Mouse (Mus musculus) embryonic facial prominence, embryonic 15.5 days (tissue): Measurements from ENCODE around the gene 1700123O20Rik. TPM values are rescaled to one million over a fixed set of nuclear protein-coding genes. Genes with fewer than 3 reads are reported as not detected.

Source experiments
- ATAC-seq: fragments of 200-750 bp; cut with Nextera tagmentation; 2 replicates; pipeline ENCODE4 v1.8.0; 2017; ENCODE audit warnings: low read depth, moderate TSS enrichment; ENCODE audit not compliant: insufficient number of reproducible peaks, low FRiP score, low TSS enrichment
- H3K27ac ChIP-seq: fragments of 300-500 bp; sonication (generic); replicated peaks from 2 replicates; pipeline ENCODE4 v1.5.1; 2015; ENCODE audit warnings: mild to moderate bottlenecking, inconsistent platforms
- H3K27me3 ChIP-seq: fragments of 300-500 bp; sonication (generic); 2 replicates; pipeline ENCODE4 v1.6.1; 2015; ENCODE audit warnings: inconsistent platforms
- H3K36me3 ChIP-seq: fragments of 300-500 bp; sonication (generic); 2 replicates; pipeline ENCODE4 v1.6.1; 2015; ENCODE audit warnings: mild to moderate bottlenecking, inconsistent platforms
- H3K4me1 ChIP-seq: fragments of 300-500 bp; sonication (generic); 2 replicates; pipeline ENCODE4 v1.6.1; 2015; ENCODE audit warnings: inconsistent platforms
- H3K4me2 ChIP-seq: fragments of 300-500 bp; sonication (generic); replicated peaks from 2 replicates; pipeline ENCODE4 v1.6.1; 2015; ENCODE audit warnings: mild to moderate bottlenecking, inconsistent platforms
- H3K4me3 ChIP-seq: fragments of 300-500 bp; sonication (generic); replicated peaks from 2 replicates; pipeline ENCODE4 v1.5.1; 2015; ENCODE audit warnings: mild to moderate bottlenecking, inconsistent platforms
- H3K9ac ChIP-seq: fragments of 300-500 bp; sonication (generic); 2 replicates; pipeline ENCODE4 v1.6.1; 2015; ENCODE audit warnings: inconsistent platforms
- H3K9me3 ChIP-seq: fragments of 300-500 bp; sonication (generic); replicated peaks from 2 replicates; pipeline ENCODE4 v1.6.1; 2016; ENCODE audit warnings: inconsistent platforms
- WGBS: fragments of 180-500 bp; shearing (Covaris S2); methylation state at CpG from one replicate; pipeline ENCODE4 v1.1.7; 2015; 5-methylcytosine and 5-hydroxymethylcytosine counted together
- polyA plus RNA-seq: library from polyadenylated mRNA; unstranded; fragments of >200 nt; fragmentation: Nextera tagmentation; extraction: Ambion mirVana; gene quantifications from 2 replicates; pipeline ENCODE4 v1.2.1, GENCODE M21; 2015

1700123O20Rik gene
- polyA plus RNA-seq, 1 experiment from 2014 or later, result 74.2 TPM

DNA sequence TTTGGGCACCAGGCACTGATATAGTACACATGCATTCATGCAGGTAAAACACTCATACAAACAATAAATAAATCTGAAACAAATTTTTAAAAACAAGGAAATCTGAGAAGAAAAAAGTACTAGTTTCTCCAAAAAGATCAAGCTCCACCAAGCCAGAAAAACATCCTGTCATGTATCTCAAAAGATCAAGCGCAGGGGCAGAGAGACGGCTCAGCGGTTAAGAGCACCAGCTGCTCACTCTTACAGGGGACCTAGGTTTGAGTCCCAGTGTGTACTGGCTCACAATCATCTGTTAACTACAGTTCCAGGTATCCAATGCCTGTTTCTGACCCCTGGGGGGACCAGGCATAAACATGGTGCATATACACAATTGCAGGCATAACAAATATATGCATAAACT is 3.6 kb upstream of the 1700123O20Rik start:
- no peak overlapping the region for H3K9ac ChIP-seq
- H3K4me1 ChIP-seq, result no peaks in the 10 kb centered on the region; the same call in 1 of the 2 replicates
- H3K9me3 ChIP-seq, result no peaks in the 10 kb centered on the region
- H3K27me3 ChIP-seq, result no peaks in the 10 kb centered on the region
- WGBS, result 86% methylated on average over 3 of the region's 3 CpGs
- H3K27ac ChIP-seq, result no peak overlapping the region
- ATAC-seq, result no peak
- H3K4me3 ChIP-seq, result no peak overlapping the region
- H3K36me3 ChIP-seq, result peaks cover 39% of the 10 kb centered on the region
- H3K4me2 ChIP-seq, result no peak overlapping the region

DNA sequence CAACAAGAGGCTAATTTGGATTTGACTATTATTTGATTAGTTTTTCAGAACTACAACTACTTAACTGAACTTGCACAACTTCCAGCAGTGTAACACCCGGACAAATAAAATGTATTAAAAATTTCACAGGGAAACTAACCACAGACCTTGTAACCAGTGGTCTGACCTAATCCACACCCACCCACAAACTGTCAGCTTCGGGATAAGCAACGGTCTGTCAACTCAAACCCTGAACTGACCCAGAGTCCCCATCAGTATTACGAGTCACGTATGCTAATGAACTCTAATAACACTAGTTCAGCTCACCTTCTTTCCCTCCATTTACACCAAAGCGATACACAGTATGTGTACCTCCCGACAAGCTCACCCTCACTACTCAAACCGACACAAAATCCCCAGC is 545 bp upstream of the 1700123O20Rik start:
- H3K9me3 ChIP-seq, result no peaks in the 10 kb centered on the region
- ATAC-seq, result no peak
- H3K9ac ChIP-seq, result peak overlapping the region; percentile 96
- H3K4me3 ChIP-seq, result peak overlapping the region; percentile 88
- no peaks in the 10 kb centered on the region for H3K27me3 ChIP-seq
- H3K4me1 ChIP-seq, result peaks cover 14% of the 10 kb centered on the region
- H3K36me3 ChIP-seq, result peaks cover 37% of the 10 kb centered on the region
- 7% methylated on average over 8 of the region's 8 CpGs for WGBS
- H3K27ac ChIP-seq, result peak overlapping the region; percentile 98; the same call in 1 of the 2 replicates
- peak overlapping the region; percentile 55 for H3K4me2 ChIP-seq

DNA sequence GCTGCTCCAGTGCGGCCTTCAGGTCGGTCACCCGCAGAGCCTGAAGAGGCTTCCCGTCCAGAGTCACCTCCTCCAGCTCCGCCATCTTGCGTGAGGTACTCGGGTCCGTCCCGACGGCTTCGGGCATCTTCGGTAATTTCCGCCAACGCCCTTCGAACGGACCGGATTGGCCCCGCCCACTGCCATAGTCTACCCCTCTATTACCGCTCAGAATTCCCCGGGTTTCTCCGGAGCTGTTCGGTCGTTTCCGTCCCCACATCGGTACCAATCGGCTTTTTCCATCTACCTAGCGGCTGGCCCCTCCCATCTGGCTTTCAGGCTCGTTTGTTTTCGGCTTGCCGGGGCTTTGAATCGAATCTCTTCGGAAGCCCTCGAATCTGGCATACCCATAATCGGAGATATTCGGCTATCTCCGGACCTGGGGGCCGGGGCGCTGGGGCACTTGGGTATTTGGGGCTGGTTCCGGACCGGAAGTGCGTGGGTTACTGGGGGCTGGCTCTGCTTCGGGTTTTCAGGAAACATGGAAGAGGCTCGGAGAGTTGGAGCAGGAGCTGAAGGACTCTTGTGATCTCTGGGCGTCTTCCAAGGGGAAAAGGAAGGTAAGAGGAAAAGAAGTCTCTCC is 617 bp downstream of the 1700123O20Rik start, which contains the start of gene Acin1:
Gene Acin1 (minus strand): TSS at position 410 of the 622 bp plus-strand sequence.
- peak; percentile 98 for ATAC-seq
- no peaks in the 10 kb centered on the region for H3K27me3 ChIP-seq
- under 1% methylated on average over 44 of the region's 44 CpGs for WGBS
- peak within 1 kb of the TSS; percentile 96 for H3K9ac ChIP-seq
- peak within 1 kb of the TSS; percentile 88 for H3K4me3 ChIP-seq
- H3K27ac ChIP-seq, result peak within 1 kb of the TSS; percentile 98
- H3K4me2 ChIP-seq, result peak within 1 kb of the TSS; percentile 55
- H3K9me3 ChIP-seq, result no peaks in the 10 kb centered on the region
- H3K4me1 ChIP-seq, result peaks cover 14% of the 10 kb centered on the region
- H3K36me3 ChIP-seq, result peaks cover 37% of the 10 kb centered on the region

DNA sequence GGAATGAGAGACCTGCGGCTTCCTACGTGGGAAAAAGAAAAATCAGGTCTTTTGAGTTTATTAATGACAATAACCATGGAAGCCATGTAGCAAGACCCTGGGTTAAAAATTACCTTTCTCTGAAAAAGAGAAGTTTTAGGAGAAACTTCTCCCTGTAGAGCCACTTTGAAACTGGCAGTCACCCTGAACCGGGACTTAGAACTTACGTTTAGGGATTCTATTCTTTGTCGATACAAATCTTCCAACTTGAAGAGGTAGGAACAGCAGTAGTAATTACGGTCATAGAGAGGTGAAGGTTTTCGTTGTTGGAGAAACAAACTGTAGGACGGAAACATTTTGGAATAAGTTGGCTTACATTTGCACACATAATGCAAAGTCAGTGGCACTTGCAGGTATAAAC is 1.2 kb downstream of the 1700123O20Rik start:
- Histone ChIP-seq H3K9ac (peak overlapping the region; percentile 73), H3K27ac (peak overlapping the region; percentile 98), H3K4me1 (peaks cover 14% of the 10 kb centered on the region), H3K9me3 (no peaks in the 10 kb centered on the region), H3K4me3 (peak overlapping the region; percentile 88), H3K36me3 (peaks cover 36% of the 10 kb centered on the region), H3K27me3 (no peaks in the 10 kb centered on the region), H3K4me2 (peak overlapping the region; percentile 51)
- WGBS, result 4% methylated on average over 8 of the region's 8 CpGs
- no peak for ATAC-seq

DNA sequence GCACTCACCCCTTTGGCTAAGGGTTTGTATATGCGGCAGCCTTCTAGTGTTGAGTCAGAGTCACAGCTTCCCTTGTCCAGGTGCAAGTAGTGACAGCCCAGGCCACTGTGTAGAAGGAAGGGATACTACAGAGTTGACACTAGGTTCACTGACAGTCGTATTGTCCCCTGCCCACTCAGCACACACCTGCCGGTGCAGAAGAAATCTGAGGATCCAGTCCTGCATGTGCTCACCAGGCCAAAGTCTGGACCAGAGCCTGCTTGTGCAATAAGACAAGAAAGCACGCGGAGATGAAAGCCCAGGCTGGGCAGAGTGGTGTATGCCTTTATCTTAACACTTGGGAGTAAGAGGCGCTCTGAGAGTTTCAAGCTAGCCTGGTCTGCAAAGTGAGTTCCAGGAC is 9.0 kb downstream of the 1700123O20Rik start:
- 77% methylated on average over 6 of the region's 6 CpGs for WGBS
- Histone ChIP-seq H3K27me3 (no peaks in the 10 kb centered on the region), H3K4me2 (no peak overlapping the region), H3K27ac (no peak overlapping the region), H3K9ac (no peak overlapping the region), H3K9me3 (no peaks in the 10 kb centered on the region), H3K36me3 (peaks cover 21% of the 10 kb centered on the region), H3K4me3 (no peak overlapping the region), H3K4me1 (no peaks in the 10 kb centered on the region)
- no peak for ATAC-seq

DNA sequence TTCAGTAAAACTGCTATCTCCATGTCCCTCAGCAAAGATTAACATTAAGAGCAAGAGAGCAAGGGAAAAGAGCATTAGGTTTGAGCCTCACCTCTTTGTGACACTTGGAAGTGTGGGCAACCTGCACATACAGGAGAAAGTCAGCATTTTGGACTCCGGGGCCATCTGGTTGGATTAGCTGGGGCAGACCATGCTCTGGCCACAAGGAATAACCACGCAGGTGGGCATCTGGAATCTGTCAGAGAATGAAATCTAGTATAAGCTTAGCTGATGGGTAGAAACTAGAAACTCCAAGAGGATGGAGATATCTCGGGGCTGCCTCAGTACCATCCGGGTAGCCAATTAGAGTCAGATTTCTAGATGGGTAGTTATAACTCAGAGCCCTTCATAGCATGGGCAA is 10.7 kb downstream of the 1700123O20Rik start:
- H3K27me3 ChIP-seq, result no peaks in the 10 kb centered on the region
- WGBS, result 73% methylated on average over 4 of the region's 4 CpGs
- H3K36me3 ChIP-seq, result peaks cover 10% of the 10 kb centered on the region; the same call in 1 of the 2 replicates
- H3K4me3 ChIP-seq, result no peak overlapping the region
- no peaks in the 10 kb centered on the region for H3K4me1 ChIP-seq
- no peak for ATAC-seq
- no peaks in the 10 kb centered on the region for H3K9me3 ChIP-seq
- H3K9ac ChIP-seq, result no peak overlapping the region
- H3K4me2 ChIP-seq, result no peak overlapping the region
- no peak overlapping the region for H3K27ac ChIP-seq

DNA sequence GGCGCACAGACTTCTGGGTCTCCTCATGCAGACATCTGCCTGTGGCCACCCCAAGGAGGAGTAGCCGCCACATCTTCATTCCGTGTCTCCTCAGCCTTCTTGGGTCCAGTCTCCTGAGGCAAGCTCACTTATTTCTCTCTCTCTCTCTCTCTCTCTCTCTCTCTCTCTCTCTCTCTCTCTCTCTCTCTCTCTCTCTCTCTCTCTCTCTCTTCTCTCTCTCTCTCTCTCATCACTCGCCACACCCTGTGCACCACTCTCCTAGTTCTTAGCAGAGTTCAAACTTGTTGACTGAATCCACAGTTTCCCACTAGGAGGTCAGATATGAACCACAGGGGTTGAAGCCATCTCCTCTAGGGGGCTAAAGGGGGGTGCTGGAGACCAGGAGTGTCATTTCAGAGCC is 12.7 kb downstream of the 1700123O20Rik start, which contains the start of gene Gm29776:
Gene Gm29776 (minus strand): TSS at position 101 of the 400 bp plus-strand sequence.
- ATAC-seq, result no peak
- Histone ChIP-seq H3K27me3 (peaks cover 8% of the 10 kb centered on the region; the same call in 1 of the 2 replicates), H3K4me1 (no peaks in the 10 kb centered on the region), H3K9ac (no peak within 1 kb of the TSS), H3K4me2 (no peak within 1 kb of the TSS), H3K36me3 (no peaks in the 10 kb centered on the region), H3K4me3 (no peak within 1 kb of the TSS), H3K9me3 (no peaks in the 10 kb centered on the region), H3K27ac (no peak within 1 kb of the TSS)
- whole genome bisulfite sequencing, result 69% methylated on average over 4 of the region's 4 CpGs

DNA sequence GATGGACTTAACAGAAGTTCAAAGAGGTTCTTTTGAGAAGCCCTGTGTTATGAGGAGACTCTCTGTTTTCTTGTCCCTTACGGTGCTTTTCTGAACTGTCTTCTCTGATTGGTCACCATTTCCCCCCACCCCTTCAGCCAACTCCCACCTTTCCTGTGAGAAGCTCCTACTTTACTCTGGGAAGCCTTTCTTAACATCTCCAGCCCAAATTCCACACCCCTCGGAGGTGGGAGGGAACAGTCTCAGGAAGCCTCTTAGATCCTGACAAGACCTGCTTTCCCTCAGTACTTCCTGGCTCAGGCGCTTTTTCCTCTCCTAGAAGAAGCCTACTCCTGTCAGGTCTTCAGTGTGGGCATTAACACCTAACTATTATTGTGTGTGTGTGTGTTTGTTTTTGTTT is 13.6 kb downstream of the 1700123O20Rik start:
- peaks cover 8% of the 10 kb centered on the region; the same call in 1 of the 2 replicates for H3K27me3 ChIP-seq
- no peak overlapping the region for H3K4me3 ChIP-seq
- no peak for ATAC-seq
- no peaks in the 10 kb centered on the region for H3K36me3 ChIP-seq
- no peak overlapping the region for H3K4me2 ChIP-seq
- no peaks in the 10 kb centered on the region for H3K4me1 ChIP-seq
- H3K27ac ChIP-seq, result no peak overlapping the region
- H3K9ac ChIP-seq, result no peak overlapping the region
- H3K9me3 ChIP-seq, result no peaks in the 10 kb centered on the region
- 53% methylated on average over 3 of the region's 3 CpGs for WGBS

DNA sequence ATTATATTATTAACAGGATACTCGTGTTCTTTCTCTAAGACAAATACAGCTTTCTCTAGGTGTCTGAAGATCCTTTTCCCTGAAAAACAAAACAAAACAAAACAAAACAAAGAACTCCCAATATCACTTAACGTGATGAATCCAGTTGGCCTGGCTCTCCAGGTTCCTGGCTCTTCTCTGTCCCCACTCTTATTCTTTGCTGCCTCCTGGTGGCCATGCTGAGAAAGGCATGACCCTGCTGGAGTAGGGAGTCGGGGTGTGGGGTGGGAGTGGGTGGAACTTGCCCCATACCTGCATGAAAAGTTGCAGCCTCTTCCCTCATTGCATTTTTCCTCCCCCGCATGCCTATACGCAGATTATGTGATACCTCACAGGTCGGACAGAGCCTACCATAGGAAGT is 15.3 kb downstream of the 1700123O20Rik start:
- no peak overlapping the region for H3K4me2 ChIP-seq
- peaks cover 8% of the 10 kb centered on the region; the same call in 1 of the 2 replicates for H3K27me3 ChIP-seq
- H3K9ac ChIP-seq, result no peak overlapping the region
- H3K36me3 ChIP-seq, result no peaks in the 10 kb centered on the region
- no peak overlapping the region for H3K4me3 ChIP-seq
- no peak overlapping the region for H3K27ac ChIP-seq
- H3K4me1 ChIP-seq, result no peaks in the 10 kb centered on the region
- 3% methylated on average over 6 of the region's 6 CpGs for WGBS
- no peak for ATAC-seq
- no peaks in the 10 kb centered on the region for H3K9me3 ChIP-seq

DNA sequence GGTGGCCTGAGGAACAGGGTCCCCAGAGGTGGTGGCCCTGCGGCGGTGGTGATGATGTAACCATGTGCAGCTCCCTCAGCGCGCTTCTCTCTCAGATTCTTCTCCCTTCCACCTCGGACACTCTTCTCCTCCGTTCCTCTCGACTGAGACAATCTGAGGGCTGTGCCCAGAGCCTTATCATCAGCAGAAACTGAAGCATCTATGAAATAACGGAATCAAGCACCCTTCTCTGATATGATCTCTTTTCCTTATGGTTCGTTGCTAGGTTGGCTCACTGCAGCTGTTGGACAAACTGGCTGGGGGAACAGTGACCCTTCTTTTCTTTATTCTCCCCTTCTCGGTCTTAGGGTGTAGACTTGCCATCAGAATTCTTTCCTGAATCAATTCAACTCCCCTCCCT is 17.2 kb downstream of the 1700123O20Rik start:
- H3K4me2 ChIP-seq, result no peak overlapping the region
- no peaks in the 10 kb centered on the region for H3K4me1 ChIP-seq
- H3K9me3 ChIP-seq, result no peaks in the 10 kb centered on the region
- WGBS, result 58% methylated on average over 10 of the region's 10 CpGs
- H3K4me3 ChIP-seq, result no peak overlapping the region
- H3K9ac ChIP-seq, result no peak overlapping the region
- peaks cover 8% of the 10 kb centered on the region; the same call in 1 of the 2 replicates for H3K27me3 ChIP-seq
- no peak overlapping the region for H3K27ac ChIP-seq
- no peak for ATAC-seq
- H3K36me3 ChIP-seq, result no peaks in the 10 kb centered on the region

DNA sequence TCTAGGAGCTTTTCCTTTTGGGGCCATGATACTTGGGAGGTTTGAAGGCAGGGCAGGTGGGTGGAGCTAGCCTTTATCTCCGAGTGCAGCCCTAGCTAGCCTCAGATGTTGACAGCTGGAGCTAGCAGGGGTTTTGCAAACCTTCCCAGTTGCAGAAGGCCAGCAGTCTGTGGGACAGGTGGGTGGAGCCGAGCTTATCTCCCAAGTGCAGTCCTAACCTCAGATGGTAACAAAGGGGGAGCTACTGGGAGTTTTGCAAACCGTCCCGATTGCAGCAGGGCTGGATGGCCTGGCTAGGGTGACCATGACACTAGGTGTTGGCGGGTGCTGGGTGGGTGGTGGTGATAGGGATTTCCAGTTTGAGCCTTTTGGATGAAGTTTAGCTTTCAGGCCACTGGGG is 19.8 kb downstream of the 1700123O20Rik start:
- WGBS, result 53% methylated on average over 5 of the region's 5 CpGs
- Histone ChIP-seq H3K4me1 (no peaks in the 10 kb centered on the region), H3K4me3 (no peak overlapping the region), H3K36me3 (no peaks in the 10 kb centered on the region), H3K9me3 (no peaks in the 10 kb centered on the region), H3K4me2 (no peak overlapping the region), H3K27me3 (peaks cover 8% of the 10 kb centered on the region; the same call in 1 of the 2 replicates), H3K27ac (no peak overlapping the region), H3K9ac (no peak overlapping the region)
- ATAC-seq, result no peak
